Mouse (Mus musculus) right cerebral cortex, postnatal 4 days (tissue): Measurements from ENCODE around the gene Pop5.

Experiments used
- DNase-seq: peaks from one replicate; pipeline ENCODE4 v3.0.0-alpha.2; 2022

Pop5 gene

GRCm38 (mm10) chr5:115235786-115236263, at the start of gene Pop5:
Pop5 (plus strand) TSS chr5:115235836.
- peak; percentile 99 for DNase-seq

DNA sequence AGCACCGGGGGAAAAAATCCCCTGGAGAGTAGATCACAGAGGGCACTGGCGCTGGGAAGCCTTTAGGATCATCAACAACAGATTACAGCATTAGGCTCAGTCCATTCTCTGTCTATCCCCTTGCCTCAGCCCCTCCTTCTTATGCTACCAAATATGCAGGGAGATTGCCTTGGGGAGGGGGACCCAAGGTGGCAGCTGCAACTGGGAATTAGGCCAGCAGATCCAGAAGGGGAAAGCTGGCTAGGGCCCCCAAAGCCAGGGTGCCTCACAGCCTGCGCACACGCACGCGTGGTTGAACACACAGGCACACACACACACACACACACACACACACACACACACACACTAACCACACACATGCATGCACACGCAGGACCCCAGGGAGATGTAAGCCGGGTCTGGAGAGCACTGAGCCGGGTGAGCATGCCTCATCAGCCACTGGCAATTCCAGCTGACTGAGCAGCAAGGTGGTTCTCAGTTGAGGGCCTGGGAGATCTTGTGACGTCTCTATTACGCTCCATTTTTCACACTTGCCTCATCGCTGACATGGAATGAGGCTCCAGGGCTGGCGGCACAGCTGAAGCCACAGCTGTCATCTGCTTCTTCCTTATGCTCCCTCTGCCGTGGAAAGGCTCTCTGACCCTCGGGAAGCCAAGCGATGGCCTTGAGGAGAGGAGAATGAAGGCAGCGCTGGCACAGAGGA, 49.1 kb upstream of the Pop5 start:
- DNase-seq: no peak

GRCm38 (mm10) chr5:115187188-115188131, 48.2 kb upstream of the Pop5 start:
- DNase-seq: peak; percentile 94

- DNase-seq: peak; percentile 39
Observed at GRCm38 (mm10) chr5:115188824-115189223, 46.8 kb upstream of the Pop5 start.

- no peak for DNase-seq
Observed at GRCm38 (mm10) chr5:115190081-115190480, 45.6 kb upstream of the Pop5 start.

- DNase-seq: peak; percentile 44
Observed at GRCm38 (mm10) chr5:115191880-115192827, 43.5 kb upstream of the Pop5 start.

- no peak for DNase-seq
Observed at GRCm38 (mm10) chr5:115192828-115193195, 42.8 kb upstream of the Pop5 start.

GRCm38 (mm10) chr5:115193226-115193625, 42.4 kb upstream of the Pop5 start:
- peak; percentile 59 for DNase-seq

DNA sequence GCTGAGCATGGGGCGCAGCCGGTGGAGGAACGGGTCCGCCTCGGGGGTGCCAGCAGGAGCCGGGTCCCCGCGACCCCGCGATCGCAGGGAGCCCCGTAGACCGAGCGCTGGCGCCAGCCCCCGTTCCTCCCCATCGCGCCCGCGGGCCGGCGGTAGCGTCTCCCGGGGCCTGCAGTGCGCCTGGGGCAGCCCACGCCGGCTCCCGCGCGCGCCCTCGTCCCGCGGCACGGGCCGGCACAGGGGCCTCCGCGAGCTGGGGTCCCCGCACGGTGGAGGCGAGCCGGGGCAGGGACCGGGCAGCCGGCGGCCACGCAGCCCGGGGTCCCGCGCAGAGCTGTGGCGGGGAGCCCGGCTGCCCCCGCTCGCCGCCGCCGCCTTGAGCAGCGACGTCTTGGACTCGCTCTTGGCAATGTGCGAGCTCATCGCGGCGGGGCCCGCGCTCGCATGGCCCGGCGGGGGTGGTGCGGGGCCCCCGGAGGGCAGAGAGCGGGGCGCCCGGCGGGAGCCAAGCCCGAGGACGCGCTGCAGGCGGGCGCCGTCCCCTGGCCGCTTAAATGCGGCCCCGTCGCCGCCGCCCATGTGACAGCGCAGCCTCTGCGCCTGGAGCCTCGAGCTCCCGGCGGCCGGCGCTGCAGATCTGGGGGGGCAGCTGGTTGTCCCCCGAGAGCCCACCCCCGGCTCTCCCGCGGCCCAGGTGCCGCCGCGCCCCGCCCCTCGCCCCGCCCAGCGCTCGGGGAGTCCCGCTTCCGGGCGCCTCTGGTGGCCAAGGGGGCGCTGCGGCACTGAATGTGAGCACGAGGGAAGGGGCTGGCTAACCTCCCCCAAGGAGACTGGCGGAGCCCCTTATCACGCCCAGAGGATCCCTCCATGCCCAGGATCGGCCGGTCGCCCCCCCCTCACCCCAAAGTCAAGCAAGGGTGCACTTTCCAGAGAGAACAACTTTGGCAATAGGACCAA, 41.7 kb upstream of the Pop5 start, which contains the start of gene Cabp1:
Gene Cabp1, minus strand, starts transcription at position 713 of the 957 bp plus-strand sequence.
- peak; percentile 79 for DNase-seq

DNA sequence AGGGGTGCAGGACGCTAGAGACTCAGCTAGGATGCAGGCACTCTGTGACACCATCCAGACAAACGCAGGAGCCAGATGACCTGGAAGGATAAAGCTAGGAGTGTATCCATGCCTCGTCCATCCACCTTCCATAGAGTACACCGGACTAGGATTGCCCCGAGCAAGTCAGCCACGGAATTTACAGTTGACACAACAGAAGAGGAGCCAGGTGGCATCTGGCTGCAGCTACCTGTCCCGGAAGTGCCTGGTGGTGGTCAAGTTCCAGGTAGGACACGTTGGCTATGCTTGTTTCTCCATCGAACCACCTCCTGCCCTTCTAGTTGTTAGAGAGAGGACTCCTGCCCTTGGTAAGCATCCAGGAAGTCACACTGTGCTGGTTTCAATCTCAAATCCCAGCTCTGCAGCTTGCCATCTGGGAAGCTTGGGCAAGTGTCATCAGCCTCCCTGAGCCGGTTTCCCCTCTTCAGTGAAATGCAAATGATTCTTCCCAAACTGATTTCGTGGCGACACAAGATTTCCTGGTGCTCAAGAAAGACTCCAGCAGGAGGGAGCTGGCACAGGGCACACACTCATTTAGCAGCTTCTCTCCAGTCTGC, 40.9 kb upstream of the Pop5 start:
- no peak for DNase-seq

GRCm38 (mm10) chr5:115203735-115204561, 31.7 kb upstream of the Pop5 start:
- peak; percentile 35 for DNase-seq

DNA sequence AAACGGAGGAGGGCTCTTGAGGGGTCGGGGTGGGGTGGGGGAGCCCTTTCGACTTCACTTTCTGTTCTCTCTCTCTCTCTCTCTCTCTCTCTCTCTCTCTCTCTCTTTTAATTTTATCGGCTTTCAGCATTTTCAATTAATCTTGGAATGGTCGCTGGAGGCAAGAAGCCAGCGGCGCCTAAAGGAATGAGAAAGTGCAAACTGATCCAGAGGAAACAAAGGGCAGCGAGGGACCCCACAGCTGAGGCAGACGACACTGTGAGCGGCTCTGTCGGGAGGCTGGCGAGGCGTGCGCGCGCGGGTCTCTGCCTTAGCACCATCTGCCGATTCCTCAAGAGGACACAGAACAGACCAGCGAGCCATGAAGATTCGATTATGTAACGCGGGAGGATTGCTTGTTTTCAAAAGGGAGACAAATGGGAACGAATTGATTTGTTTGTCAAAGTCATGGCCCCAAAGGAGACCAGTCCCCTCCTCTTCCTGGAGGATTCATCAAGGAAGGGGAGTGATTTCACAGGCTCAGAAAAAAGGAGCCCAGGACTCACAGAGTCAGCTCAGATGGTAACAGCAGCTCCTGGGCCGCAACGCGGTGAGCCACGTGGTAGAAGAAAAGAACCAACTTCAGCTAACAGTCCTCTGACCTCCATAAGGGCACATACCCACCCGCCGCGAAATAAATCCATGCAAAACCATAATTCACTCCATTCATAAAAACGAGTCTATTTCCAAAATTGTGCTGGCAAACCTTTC, 30.9 kb upstream of the Pop5 start:
- DNase-seq: peak; percentile 63

- peak; percentile 33 for DNase-seq
Observed at GRCm38 (mm10) chr5:115207244-115207643, 28.4 kb upstream of the Pop5 start.

DNA sequence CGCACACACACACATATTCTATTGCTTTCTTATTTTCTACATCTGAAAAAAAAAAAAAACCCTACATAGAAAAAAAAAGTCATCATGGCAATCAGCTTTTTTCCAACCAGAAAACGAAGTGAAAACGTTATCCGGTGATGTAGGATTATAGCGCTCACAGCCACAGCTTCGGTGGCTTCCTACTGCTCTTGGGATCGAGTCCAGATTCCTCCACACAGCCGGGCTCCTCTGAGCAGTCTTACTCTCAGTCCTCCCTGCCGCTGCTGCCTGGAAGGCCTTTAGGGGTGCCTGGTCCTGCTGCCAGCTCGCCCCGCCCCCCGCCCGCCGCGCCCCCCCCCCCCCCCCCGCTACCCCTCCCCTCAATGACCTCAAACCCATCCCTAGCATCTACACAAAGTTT, 27.7 kb upstream of the Pop5 start:
- no peak for DNase-seq

DNA sequence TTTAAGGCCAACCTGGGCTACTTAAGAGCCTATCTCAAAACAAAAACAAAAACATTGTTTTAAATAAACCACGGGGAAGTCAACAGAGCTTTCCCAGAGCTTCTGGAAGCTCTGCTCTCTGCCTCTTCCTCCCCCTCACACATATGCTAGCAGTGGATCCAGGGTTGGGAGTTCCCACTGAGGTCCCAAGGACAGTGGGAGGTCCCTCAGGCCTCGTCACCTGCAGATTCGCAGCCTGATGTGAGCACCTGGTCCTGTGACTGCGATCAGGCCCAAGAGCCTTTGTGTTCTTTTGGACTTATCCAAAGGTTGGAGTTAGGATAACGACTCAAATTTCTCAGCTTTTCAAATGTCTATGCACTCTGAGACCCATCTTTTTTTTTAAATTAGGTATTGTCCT, 27.0 kb upstream of the Pop5 start:
- no peak for DNase-seq

DNA sequence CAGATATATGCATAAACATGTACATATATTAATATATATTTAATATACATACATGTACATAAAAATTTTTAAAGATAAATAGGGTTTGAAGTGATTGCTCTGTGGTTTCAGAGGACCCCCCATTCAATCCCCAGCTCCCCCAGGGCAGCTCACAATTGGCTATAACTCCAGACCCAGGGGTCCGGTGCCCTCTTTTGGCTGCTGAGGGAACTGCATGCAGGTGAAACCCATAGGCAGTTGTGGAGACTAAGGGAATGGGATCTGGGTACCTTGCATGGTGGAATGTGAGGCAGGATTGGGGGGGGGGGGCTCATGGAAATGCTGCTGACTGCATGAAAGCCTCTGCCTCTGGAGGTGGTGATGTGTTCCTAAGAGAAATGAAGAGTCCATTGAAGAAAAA, 25.3 kb upstream of the Pop5 start:
- DNase-seq: peak; percentile 42

DNA sequence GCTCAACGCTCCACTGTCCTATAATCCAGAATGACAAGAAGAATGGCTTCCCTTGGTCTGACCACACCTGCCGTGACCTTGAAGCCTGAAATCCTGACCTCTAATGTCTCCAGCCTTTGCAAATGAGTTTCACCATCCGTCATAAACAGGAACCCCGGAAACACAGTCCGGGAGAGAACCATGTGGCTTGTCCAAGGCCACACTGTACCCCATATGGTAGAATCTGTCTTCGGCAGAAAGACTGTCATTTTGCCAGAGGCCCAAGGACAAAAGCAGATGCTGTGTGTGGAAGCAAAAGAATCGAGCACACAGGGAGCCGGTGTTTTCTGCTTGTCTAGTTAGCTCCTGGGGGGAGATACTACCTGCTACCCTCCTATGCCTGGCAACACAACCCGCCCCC, 23.2 kb upstream of the Pop5 start:
- DNase-seq: no peak

GRCm38 (mm10) chr5:115212861-115213260, 22.8 kb upstream of the Pop5 start:
- no peak for DNase-seq

- DNase-seq: peak; percentile 72
Observed at GRCm38 (mm10) chr5:115214864-115215263, 20.8 kb upstream of the Pop5 start.
